Mouse (Mus musculus) midbrain, embryonic 10.5 days (tissue): Measurements from ENCODE around the gene Sox6. TPM values are rescaled to one million over a fixed set of nuclear protein-coding genes. Genes with fewer than 3 reads are reported as not detected.

ENCODE experiments used
- DNase-seq: peaks from one replicate; pipeline ENCODE4 v3.0.0-alpha.2; 2017; ENCODE audit warnings: low spot score
- H3K27ac ChIP-seq: fragments of 300-500 bp; sonication (generic); replicated peaks from 2 replicates; pipeline ENCODE4 v1.5.1; 2016; ENCODE audit warnings: mild to moderate bottlenecking
- H3K27me3 ChIP-seq: fragments of 300-500 bp; sonication (generic); 2 replicates; pipeline ENCODE4 v1.6.1; 2016; ENCODE audit warnings: low read depth, mild to moderate bottlenecking; ENCODE audit not compliant: poor library complexity, severe bottlenecking
- H3K36me3 ChIP-seq: fragments of 300-500 bp; sonication (generic); 2 replicates; pipeline ENCODE4 v1.6.1; 2016; ENCODE audit warnings: mild to moderate bottlenecking, moderate library complexity
- H3K4me1 ChIP-seq: fragments of 300-500 bp; sonication (generic); 2 replicates; pipeline ENCODE4 v1.6.1; 2016
- H3K4me3 ChIP-seq: fragments of 300-500 bp; sonication (generic); 2 replicates; pipeline ENCODE4 v1.5.1; 2016; ENCODE audit warnings: mild to moderate bottlenecking, moderate library complexity
- H3K9me3 ChIP-seq: fragments of 300-500 bp; sonication (generic); replicated peaks from 2 replicates; pipeline ENCODE4 v1.6.1; 2016; ENCODE audit warnings: mild to moderate bottlenecking
- WGBS: fragments of 180-500 bp; shearing (Covaris S2); methylation state at CpG from one replicate; pipeline ENCODE4 v1.1.7; 2016; 5-methylcytosine and 5-hydroxymethylcytosine counted together
- polyA plus RNA-seq: library from polyadenylated mRNA; unstranded; fragments of >200 nt; fragmentation: Nextera tagmentation; extraction: Ambion mirVana; gene quantifications from 2 replicates; pipeline ENCODE4 v1.2.1, GENCODE M21; 2016

Gene Sox6
- polyA plus RNA-seq, 1 experiment from 2014 or later = 25.5 TPM

- no peak for DNase-seq
These were observed 72.4 kb downstream of the Sox6 start for GRCm38 (mm10) chr7:115966181-115966580.

GRCm38 (mm10) chr7:115953046-115953445 is 85.5 kb downstream of the Sox6 start:
- H3K4me3 ChIP-seq = no peak overlapping the region
- H3K4me1 ChIP-seq = no peaks in the 10 kb centered on the region
- WGBS = 88% methylated on average over 3 of the region's 3 CpGs
- H3K27me3 ChIP-seq = no peaks in the 10 kb centered on the region
- no peak for DNase-seq
- H3K9me3 ChIP-seq = no peaks in the 10 kb centered on the region
- H3K36me3 ChIP-seq = no peaks in the 10 kb centered on the region
- no peak overlapping the region for H3K27ac ChIP-seq

More at GRCm38 (mm10) chr7:115966181-115966580, 72.4 kb downstream of the Sox6 start:
- Histone ChIP-seq H3K27me3 (no peaks in the 10 kb centered on the region), H3K9me3 (no peaks in the 10 kb centered on the region), H3K4me3 (no peak overlapping the region), H3K4me1 (peaks cover 15% of the 10 kb centered on the region), H3K36me3 (no peaks in the 10 kb centered on the region), H3K27ac (no peak overlapping the region)
- 61% methylated on average over 4 of the region's 4 CpGs for WGBS

GRCm38 (mm10) chr7:115952235-115952634 is 86.4 kb downstream of the Sox6 start:
- WGBS = 68% methylated on average over 3 of the region's 3 CpGs
- Histone ChIP-seq H3K9me3 (no peaks in the 10 kb centered on the region), H3K4me1 (no peaks in the 10 kb centered on the region), H3K4me3 (no peak overlapping the region), H3K27ac (no peak overlapping the region), H3K36me3 (no peaks in the 10 kb centered on the region), H3K27me3 (no peaks in the 10 kb centered on the region)
- no peak for DNase-seq

GRCm38 (mm10) chr7:115951689-115952088 is 86.9 kb downstream of the Sox6 start:
- no peak overlapping the region for H3K4me3 ChIP-seq
- no peaks in the 10 kb centered on the region for H3K36me3 ChIP-seq
- no peaks in the 10 kb centered on the region for H3K9me3 ChIP-seq
- 79% methylated on average over 4 of the region's 4 CpGs for WGBS
- DNase-seq = no peak
- H3K27me3 ChIP-seq = no peaks in the 10 kb centered on the region
- H3K27ac ChIP-seq = no peak overlapping the region
- no peaks in the 10 kb centered on the region for H3K4me1 ChIP-seq

GRCm38 (mm10) chr7:115947916-115948315 is 90.7 kb downstream of the Sox6 start:
- Histone ChIP-seq H3K27me3 (no peaks in the 10 kb centered on the region), H3K4me3 (no peak overlapping the region), H3K4me1 (no peaks in the 10 kb centered on the region), H3K36me3 (peaks cover 6% of the 10 kb centered on the region; the same call in 1 of the 2 replicates), H3K9me3 (no peaks in the 10 kb centered on the region), H3K27ac (no peak overlapping the region)
- no peak for DNase-seq
- 53% methylated on average over 2 of the region's 2 CpGs for WGBS

GRCm38 (mm10) chr7:115946559-115946958 is 92.0 kb downstream of the Sox6 start:
- 94% methylated on average over 12 of the region's 12 CpGs for WGBS
- Histone ChIP-seq H3K36me3 (peaks cover 13% of the 10 kb centered on the region), H3K27me3 (no peaks in the 10 kb centered on the region), H3K9me3 (no peaks in the 10 kb centered on the region), H3K4me1 (peaks cover 6% of the 10 kb centered on the region), H3K4me3 (no peak overlapping the region), H3K27ac (no peak overlapping the region)
- no peak for DNase-seq

- H3K4me3 ChIP-seq = no peak overlapping the region
- no peak for DNase-seq
These were observed 93.1 kb downstream of the Sox6 start for GRCm38 (mm10) chr7:115945516-115945915.

GRCm38 (mm10) chr7:115944250-115944649 is 94.3 kb downstream of the Sox6 start:
- no peak for DNase-seq
- Histone ChIP-seq H3K4me3 (no peak overlapping the region), H3K4me1 (peaks cover 15% of the 10 kb centered on the region), H3K27me3 (no peaks in the 10 kb centered on the region), H3K36me3 (peaks cover 13% of the 10 kb centered on the region), H3K27ac (no peak overlapping the region), H3K9me3 (no peaks in the 10 kb centered on the region)
- 85% methylated on average over 5 of the region's 5 CpGs for WGBS

More at GRCm38 (mm10) chr7:115945516-115945915, 93.1 kb downstream of the Sox6 start:
- no peak overlapping the region for H3K27ac ChIP-seq
- WGBS = 82% methylated on average over 4 of the region's 4 CpGs
- H3K36me3 ChIP-seq = peaks cover 13% of the 10 kb centered on the region
- H3K9me3 ChIP-seq = no peaks in the 10 kb centered on the region
- no peaks in the 10 kb centered on the region for H3K27me3 ChIP-seq
- H3K4me1 ChIP-seq = peaks cover 14% of the 10 kb centered on the region

- H3K4me1 ChIP-seq = peaks cover 15% of the 10 kb centered on the region
- H3K27ac ChIP-seq = peak overlapping the region; percentile 2
- H3K27me3 ChIP-seq = no peaks in the 10 kb centered on the region
- DNase-seq = no peak
- H3K36me3 ChIP-seq = peaks cover 16% of the 10 kb centered on the region
- H3K4me3 ChIP-seq = no peak overlapping the region
- 69% methylated on average over 6 of the region's 6 CpGs for WGBS
- no peaks in the 10 kb centered on the region for H3K9me3 ChIP-seq
These were observed 96.8 kb downstream of the Sox6 start for GRCm38 (mm10) chr7:115941766-115942165.

- 95% methylated on average over 5 of the region's 5 CpGs for WGBS
- H3K27me3 ChIP-seq = no peaks in the 10 kb centered on the region
These were observed 99.3 kb downstream of the Sox6 start for GRCm38 (mm10) chr7:115939292-115939691.

GRCm38 (mm10) chr7:115936908-115937307 is 101.7 kb downstream of the Sox6 start:
- Histone ChIP-seq H3K4me3 (no peak overlapping the region), H3K4me1 (peaks cover 12% of the 10 kb centered on the region), H3K36me3 (peaks cover 3% of the 10 kb centered on the region; the same call in 1 of the 2 replicates), H3K9me3 (no peaks in the 10 kb centered on the region), H3K27me3 (no peaks in the 10 kb centered on the region), H3K27ac (no peak overlapping the region)
- 91% methylated on average over 1 of the region's 1 CpGs for WGBS
- no peak for DNase-seq

More at GRCm38 (mm10) chr7:115939292-115939691, 99.3 kb downstream of the Sox6 start:
- Histone ChIP-seq H3K27ac (no peak overlapping the region), H3K36me3 (peaks cover 16% of the 10 kb centered on the region), H3K9me3 (no peaks in the 10 kb centered on the region), H3K4me3 (no peak overlapping the region), H3K4me1 (peaks cover 15% of the 10 kb centered on the region)
- DNase-seq = no peak

- Histone ChIP-seq H3K4me1 (peaks cover 6% of the 10 kb centered on the region), H3K27me3 (no peaks in the 10 kb centered on the region), H3K4me3 (no peak overlapping the region), H3K27ac (no peak overlapping the region), H3K9me3 (no peaks in the 10 kb centered on the region), H3K36me3 (no peaks in the 10 kb centered on the region)
- DNase-seq = no peak
- WGBS = 91% methylated on average over 1 of the region's 1 CpGs
These were observed 123.3 kb downstream of the Sox6 start for GRCm38 (mm10) chr7:115915338-115915737.

- no peaks in the 10 kb centered on the region for H3K27me3 ChIP-seq
- no peak overlapping the region for H3K4me3 ChIP-seq
- WGBS = 89% methylated on average over 1 of the region's 1 CpGs
- H3K36me3 ChIP-seq = no peaks in the 10 kb centered on the region
- DNase-seq = no peak
- peaks cover 7% of the 10 kb centered on the region for H3K4me1 ChIP-seq
- no peaks in the 10 kb centered on the region for H3K9me3 ChIP-seq
- H3K27ac ChIP-seq = no peak overlapping the region
These were observed 128.3 kb downstream of the Sox6 start for GRCm38 (mm10) chr7:115910313-115910712.

- WGBS = 77% methylated on average over 9 of the region's 9 CpGs
- no peaks in the 10 kb centered on the region for H3K9me3 ChIP-seq
- no peak for DNase-seq
These were observed 133.8 kb downstream of the Sox6 start for GRCm38 (mm10) chr7:115904798-115905207.

More at GRCm38 (mm10) chr7:115904798-115905207, 133.8 kb downstream of the Sox6 start:
- H3K36me3 ChIP-seq = no peaks in the 10 kb centered on the region
- peak overlapping the region; percentile 83; the same call in 1 of the 2 replicates for H3K27ac ChIP-seq
- peaks cover 47% of the 10 kb centered on the region for H3K4me1 ChIP-seq
- no peak overlapping the region for H3K4me3 ChIP-seq
- no peaks in the 10 kb centered on the region for H3K27me3 ChIP-seq
